Mouse (Mus musculus): ENCODE measurements around the gene Ifrd2.

Ifrd2 gene

GRCm38 (mm10) chr9:107586974-107587832 is at the start of gene Ifrd2:
TSS of gene Ifrd2 (plus strand) at chr9:107587642.
- DNase-seq (ENCODE audit: low read depth): peak; percentile 99

- no peak for DNase-seq (ENCODE audit: low read depth)
These were observed 49.2 kb upstream of the Ifrd2 start for GRCm38 (mm10) chr9:107538231-107538630.

- no peak for DNase-seq (ENCODE audit: low read depth)
These were observed 48.7 kb upstream of the Ifrd2 start for GRCm38 (mm10) chr9:107538711-107539110.

GRCm38 (mm10) chr9:107539940-107540339 is 47.5 kb upstream of the Ifrd2 start:
- no peak for DNase-seq (ENCODE audit: low read depth)

- no peak for DNase-seq (ENCODE audit: low read depth)
These were observed 47.0 kb upstream of the Ifrd2 start for GRCm38 (mm10) chr9:107540420-107540819.

- no peak for DNase-seq (ENCODE audit: low read depth)
These were observed 46.4 kb upstream of the Ifrd2 start for GRCm38 (mm10) chr9:107541005-107541404.

- DNase-seq (ENCODE audit: low read depth): peak; percentile 96
These were observed 45.7 kb upstream of the Ifrd2 start, which contains the start of the genes Cyb561d2 and Nprl2 for GRCm38 (mm10) chr9:107541474-107542351. TSS of gene Cyb561d2 (minus strand) at chr9:107542193. TSS of gene Nprl2 (plus strand) at chr9:107542226.

GRCm38 (mm10) chr9:107542352-107542686 is 45.1 kb upstream of the Ifrd2 start:
- no peak for DNase-seq (ENCODE audit: low read depth)

- no peak for DNase-seq (ENCODE audit: low read depth)
These were observed 44.7 kb upstream of the Ifrd2 start for GRCm38 (mm10) chr9:107542721-107543120.

- no peak for DNase-seq (ENCODE audit: low read depth)
These were observed 44.1 kb upstream of the Ifrd2 start for GRCm38 (mm10) chr9:107543299-107543698.

- DNase-seq (ENCODE audit: low read depth): no peak
These were observed 43.2 kb upstream of the Ifrd2 start for GRCm38 (mm10) chr9:107544196-107544700.

- DNase-seq (ENCODE audit: low read depth): no peak
These were observed 42.7 kb upstream of the Ifrd2 start for GRCm38 (mm10) chr9:107544729-107545128.

- DNase-seq (ENCODE audit: low read depth): no peak
These were observed 42.2 kb upstream of the Ifrd2 start for GRCm38 (mm10) chr9:107545199-107545598.

GRCm38 (mm10) chr9:107545602-107546001 is 41.8 kb upstream of the Ifrd2 start:
- DNase-seq (ENCODE audit: low read depth): peak; percentile 77

- DNase-seq (ENCODE audit: low read depth): no peak
These were observed 40.4 kb upstream of the Ifrd2 start, which contains the start of gene Zmynd10 for GRCm38 (mm10) chr9:107547026-107547425. TSS of gene Zmynd10 (plus strand) at chr9:107547298.

- no peak for DNase-seq (ENCODE audit: low read depth)
These were observed 39.5 kb upstream of the Ifrd2 start for GRCm38 (mm10) chr9:107547957-107548356.

- no peak for DNase-seq (ENCODE audit: low read depth)
These were observed 38.6 kb upstream of the Ifrd2 start for GRCm38 (mm10) chr9:107548820-107549219.

GRCm38 (mm10) chr9:107549297-107550074 is 38.0 kb upstream of the Ifrd2 start:
- DNase-seq (ENCODE audit: low read depth): no peak

GRCm38 (mm10) chr9:107550491-107551116 is 36.8 kb upstream of the Ifrd2 start:
- no peak for DNase-seq (ENCODE audit: low read depth)

- peak; percentile 73 for DNase-seq (ENCODE audit: low read depth)
These were observed 36.1 kb upstream of the Ifrd2 start, which contains the start of gene Rassf1 for GRCm38 (mm10) chr9:107551117-107551889. TSS of gene Rassf1 (plus strand) at chr9:107551555.

Measured in 416B (cell line).